Mouse (Mus musculus): ENCODE measurements around the gene Hmcn2. TPM values are rescaled to one million over a fixed set of nuclear protein-coding genes. Genes with fewer than 3 reads are reported as not detected.

The Hmcn2 gene
- total RNA-seq, 2 experiments from 2014 or later: 21.6 to 36.8 TPM

DNA sequence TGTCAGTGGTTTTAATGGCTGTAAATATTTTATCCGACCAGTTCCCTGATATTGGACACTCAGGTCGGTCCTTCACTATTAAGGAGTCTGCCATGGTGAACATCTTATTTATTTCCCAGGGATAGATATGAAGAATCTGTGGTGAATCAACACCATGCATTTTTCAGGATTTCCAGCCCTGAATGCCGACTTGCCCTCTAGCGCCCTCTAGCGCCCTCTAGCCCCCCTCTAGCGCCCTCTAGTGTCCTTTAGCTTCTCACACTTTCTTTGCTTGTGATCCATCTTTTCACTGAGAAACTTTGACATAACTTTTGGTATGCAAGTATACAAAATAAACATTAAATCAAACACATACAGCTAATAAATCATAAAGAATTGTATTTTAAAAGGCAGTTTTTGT is 22.8 kb upstream of the Hmcn2 start:
- Histone ChIP-seq H3K4me3 (no peak overlapping the region), H3K27ac (no peak overlapping the region)
- intact Hi-C loops (cut with DNase I): loop anchor here (2.0 to 5.0 kb wide), 2 partner anchors 91 to 267 kb away; no protein-coding TSS in a partner anchor
- peak; percentile 73 for DNase-seq
- no peak; the same call in none of the 2 replicates for TF ChIP-seq CTCF (IDR thresholded peaks at IDR 0.05)

DNA sequence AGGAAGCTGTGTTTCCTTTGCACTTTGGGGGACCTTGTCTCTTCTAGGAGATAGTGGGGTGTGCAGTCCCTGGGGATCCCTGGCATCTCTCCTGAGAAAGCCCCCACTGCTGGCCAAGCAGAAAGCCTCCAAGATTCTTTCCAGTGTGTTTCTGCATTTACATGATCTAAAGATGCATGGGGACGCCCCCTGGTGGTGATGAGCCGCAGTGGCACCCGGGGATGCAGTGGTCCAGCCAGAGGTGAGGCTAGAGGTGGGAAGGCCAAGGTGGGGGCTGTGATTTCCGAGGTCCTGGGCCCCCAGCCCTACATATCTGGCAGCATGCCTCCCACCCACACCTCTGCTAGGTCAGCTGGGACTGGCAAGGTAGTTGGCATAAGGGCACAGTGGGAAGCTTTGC is 19.2 kb upstream of the Hmcn2 start:
- H3K27ac ChIP-seq: no peak overlapping the region
- H3K4me3 ChIP-seq: no peak overlapping the region
- intact Hi-C loops (cut with DNase I): loop anchor here (5.0 kb wide), 1 partner anchor 87 kb away; no protein-coding TSS in a partner anchor
- TF ChIP-seq CTCF (IDR thresholded peaks at IDR 0.05): peak; percentile 97
- peak; percentile 83 for DNase-seq

DNA sequence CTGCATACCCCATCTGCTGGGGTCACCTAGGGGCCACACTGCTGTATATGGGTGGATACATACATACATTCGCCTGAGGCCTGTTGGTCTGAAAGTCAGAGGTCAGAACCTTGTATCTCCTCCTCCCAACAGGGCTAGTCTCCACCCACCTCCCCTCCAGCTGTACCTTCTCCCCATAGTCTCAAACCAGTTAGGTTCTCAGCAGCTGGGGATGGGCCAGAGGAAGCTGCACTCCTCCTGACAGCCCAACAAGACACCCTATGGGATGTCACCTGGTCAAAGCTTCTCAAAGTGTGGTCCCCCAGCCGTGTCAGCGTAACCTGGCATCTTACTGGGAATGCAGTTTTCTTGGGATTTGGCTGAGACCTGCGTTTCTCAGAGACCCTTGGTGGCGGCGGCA is 17.8 kb upstream of the Hmcn2 start:
- DNase-seq: no peak
- intact Hi-C loops (cut with DNase I): no loop called here
- no peak overlapping the region for H3K27ac ChIP-seq
- no peak for TF ChIP-seq CTCF (IDR thresholded peaks at IDR 0.05)
- H3K4me3 ChIP-seq: no peak overlapping the region

DNA sequence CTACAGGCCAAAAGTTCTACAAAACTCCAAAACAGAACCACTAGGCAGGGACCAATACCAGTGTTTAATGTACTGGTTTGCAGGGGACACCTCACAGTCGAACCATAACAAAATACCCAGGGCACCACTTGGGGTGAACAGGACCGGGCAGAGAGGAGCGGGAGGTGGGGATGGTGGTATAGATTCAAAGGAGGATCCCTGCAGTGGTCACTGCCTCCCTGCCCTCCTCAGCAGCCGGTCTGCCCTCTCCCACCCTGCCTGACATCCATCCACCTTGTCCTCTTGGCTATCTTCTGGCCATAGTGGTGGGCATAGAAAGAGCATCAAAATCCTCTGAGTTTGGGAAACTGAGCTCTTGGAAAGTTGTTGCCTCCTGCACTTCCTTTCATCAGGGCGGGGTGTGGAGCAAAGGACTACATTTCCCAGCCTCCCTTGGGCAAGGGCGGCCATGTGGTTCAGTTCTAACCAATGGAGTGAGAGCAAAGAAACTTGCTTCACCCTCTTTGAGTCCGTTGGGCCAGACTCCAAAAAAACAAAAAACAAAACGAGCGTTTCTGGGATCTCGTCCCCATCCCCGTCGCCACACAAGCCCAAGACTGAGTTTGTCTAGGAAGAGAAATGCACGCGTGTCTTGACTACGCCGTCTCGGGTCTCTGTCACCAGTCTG is 16.5 kb upstream of the Hmcn2 start:
- H3K4me3 ChIP-seq: peak overlapping the region; percentile 78
- peak overlapping the region; percentile 80 for H3K27ac ChIP-seq
- DNase-seq: peak; percentile 70
- intact Hi-C loops (cut with DNase I): no loop called here
- TF ChIP-seq CTCF (IDR thresholded peaks at IDR 0.05): no peak

DNA sequence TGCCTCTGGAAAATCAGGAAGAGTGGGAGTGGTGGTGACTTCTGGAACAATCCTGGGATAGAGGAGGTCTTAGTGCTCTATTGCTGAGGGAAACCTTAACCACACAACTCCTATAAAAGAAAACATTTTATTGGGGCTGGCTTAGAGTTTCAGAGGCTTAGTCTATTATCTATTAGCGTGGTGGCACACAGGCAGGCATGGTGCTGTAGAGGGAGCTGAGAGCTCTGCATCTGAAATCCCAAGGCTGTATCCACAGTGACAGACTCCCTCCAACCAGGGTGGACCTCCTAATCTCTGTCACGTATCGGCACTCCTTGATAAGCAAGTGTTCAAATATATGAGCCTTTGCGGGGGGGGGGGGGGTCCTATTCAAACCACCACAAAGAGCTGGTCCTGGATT is 15.4 kb upstream of the Hmcn2 start:
- TF ChIP-seq CTCF (IDR thresholded peaks at IDR 0.05): no peak
- DNase-seq: no peak
- intact Hi-C loops (cut with DNase I): no loop called here
- peak overlapping the region; percentile 80 for H3K27ac ChIP-seq
- H3K4me3 ChIP-seq: peak overlapping the region; percentile 78

DNA sequence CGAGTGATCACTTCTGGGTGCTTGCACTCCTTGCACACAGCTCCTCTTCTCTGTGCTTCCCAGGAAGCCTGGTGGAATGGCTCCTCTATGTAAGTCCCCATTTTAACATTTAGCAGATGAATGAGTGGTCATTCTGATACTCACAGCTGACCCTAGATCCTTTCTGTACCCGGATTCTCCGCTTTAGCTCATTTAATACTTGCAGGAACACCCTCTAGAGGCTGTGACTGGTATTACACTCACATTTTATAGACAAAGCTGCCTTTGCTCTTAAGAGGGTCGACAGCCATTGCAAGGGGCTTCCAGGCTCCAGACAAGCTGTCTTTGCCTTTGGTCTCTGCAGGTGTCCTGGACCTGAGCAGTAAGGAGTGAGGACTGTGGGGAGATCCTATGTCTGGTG is 14.9 kb upstream of the Hmcn2 start:
- Histone ChIP-seq H3K27ac (peak overlapping the region; percentile 40), H3K4me3 (peak overlapping the region; percentile 29; the same call in 1 of the 2 replicates)
- DNase-seq: no peak
- TF ChIP-seq CTCF (IDR thresholded peaks at IDR 0.05): peak; percentile 71
- intact Hi-C loops (cut with DNase I): no loop called here

DNA sequence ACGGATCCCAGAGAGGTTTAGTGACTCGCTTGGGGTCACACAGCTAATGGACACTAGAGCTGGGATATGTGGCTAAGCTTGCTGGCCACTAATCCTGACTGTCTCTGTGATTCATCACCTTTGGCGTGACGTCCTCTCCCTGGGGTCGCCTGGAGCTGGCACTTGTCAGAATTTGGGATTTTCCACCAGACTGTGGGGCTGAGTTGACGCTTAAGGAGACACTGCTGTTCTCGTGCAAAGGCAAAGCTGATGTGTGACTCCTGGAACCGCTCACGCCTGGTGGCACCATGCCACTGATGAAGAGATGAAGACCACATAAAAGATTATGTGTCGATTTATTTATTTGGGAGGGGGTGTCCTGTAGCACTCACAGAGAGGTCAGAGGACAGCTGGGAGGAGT is 14.2 kb upstream of the Hmcn2 start:
- Histone ChIP-seq H3K27ac (peak overlapping the region; percentile 20; the same call in 1 of the 2 replicates), H3K4me3 (no peak overlapping the region)
- TF ChIP-seq CTCF (IDR thresholded peaks at IDR 0.05): no peak
- intact Hi-C loops (cut with DNase I): no loop called here
- DNase-seq: peak; percentile 62

DNA sequence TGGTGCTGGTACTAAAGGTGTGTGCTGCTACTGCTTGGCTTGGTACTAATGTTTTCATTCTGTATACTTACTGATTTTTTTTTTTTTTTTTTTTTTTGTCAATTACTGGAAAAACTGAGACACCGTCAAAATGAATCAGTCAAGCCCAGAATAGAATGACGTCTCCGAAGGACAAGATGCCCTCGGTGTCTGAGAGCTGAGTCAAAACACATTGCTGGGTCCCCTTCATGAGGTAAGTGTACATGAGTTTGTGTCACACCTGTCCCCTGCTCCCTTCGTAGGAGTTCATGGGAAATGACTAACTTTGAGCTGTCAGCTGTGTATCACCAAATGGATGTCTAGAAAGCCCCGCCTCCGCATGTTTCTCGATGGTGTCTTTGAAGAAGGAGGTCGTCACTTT is 11.0 kb upstream of the Hmcn2 start:
- peak overlapping the region; percentile 54; the same call in 1 of the 2 replicates for H3K27ac ChIP-seq
- TF ChIP-seq CTCF (IDR thresholded peaks at IDR 0.05): no peak
- no peak overlapping the region for H3K4me3 ChIP-seq
- DNase-seq: no peak
- intact Hi-C loops (cut with DNase I): no loop called here

DNA sequence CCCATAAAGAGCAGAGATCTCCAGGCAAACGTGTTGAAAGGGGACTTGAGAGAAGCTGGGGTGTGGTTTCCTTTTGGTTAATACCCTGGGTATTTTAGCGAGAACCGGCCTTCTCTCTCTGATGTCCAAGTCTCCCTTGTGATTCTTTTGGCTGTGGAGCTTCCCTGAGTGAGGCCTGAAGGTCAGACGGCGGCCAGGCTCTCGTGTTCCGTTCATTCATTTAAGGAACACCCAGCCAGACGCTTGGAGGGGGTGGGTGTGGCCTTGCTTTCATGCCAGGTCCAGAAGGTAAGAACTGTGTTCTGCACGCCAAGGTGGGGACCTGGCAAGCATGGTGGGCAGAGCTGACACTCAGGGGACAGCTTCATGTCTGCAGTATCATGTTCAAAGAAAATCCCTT is 10.0 kb upstream of the Hmcn2 start:
- Histone ChIP-seq H3K27ac (peak overlapping the region; percentile 77), H3K4me3 (no peak overlapping the region)
- intact Hi-C loops (cut with DNase I): no loop called here
- no peak for TF ChIP-seq CTCF (IDR thresholded peaks at IDR 0.05)
- peak; percentile 77 for DNase-seq

DNA sequence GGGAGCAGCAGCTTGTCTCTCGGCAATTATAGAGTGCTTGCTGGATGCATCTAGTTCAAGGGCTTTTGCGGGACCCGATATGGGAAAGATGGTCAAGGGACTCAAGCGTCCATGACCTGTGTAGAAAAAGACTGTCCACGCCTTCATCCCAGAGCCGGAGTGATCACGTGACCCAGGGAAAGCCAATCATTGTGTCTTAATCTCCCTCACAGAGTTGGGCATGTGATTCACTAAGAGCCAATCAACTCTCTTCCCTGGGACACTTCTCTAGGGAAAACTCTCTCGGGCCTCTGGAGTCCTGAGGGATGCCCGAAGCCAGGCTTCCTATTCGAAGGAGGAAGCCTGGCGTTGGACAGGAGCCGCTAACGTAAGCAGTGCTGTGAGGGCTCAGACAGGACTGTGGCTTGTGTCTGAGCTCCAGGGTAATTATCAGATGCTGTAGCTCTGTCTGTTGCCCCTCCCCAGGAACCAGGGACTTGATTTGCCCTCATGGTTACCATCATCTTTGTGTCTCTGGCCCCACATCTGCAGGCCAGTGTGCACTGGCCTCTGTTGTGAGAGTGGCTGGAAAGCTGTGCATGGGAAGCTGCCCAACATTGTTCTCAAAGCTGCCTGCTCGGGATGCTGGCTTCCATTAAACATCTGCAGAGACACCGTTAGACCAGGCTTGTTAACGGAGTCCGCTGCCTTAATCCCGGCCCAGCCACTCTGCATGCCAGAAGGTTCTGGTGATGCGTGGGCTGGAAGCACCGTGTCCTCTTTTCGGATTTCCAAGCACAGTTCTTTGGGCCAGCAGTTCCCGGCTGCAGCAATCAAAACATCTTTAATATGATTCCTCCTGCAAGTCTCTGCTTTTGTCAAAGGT is 9.2 kb upstream of the Hmcn2 start:
- Histone ChIP-seq H3K27ac (peak overlapping the region; percentile 77), H3K4me3 (no peak overlapping the region)
- TF ChIP-seq CTCF (IDR thresholded peaks at IDR 0.05): no peak
- intact Hi-C loops (cut with DNase I): no loop called here
- DNase-seq: peak; percentile 67

DNA sequence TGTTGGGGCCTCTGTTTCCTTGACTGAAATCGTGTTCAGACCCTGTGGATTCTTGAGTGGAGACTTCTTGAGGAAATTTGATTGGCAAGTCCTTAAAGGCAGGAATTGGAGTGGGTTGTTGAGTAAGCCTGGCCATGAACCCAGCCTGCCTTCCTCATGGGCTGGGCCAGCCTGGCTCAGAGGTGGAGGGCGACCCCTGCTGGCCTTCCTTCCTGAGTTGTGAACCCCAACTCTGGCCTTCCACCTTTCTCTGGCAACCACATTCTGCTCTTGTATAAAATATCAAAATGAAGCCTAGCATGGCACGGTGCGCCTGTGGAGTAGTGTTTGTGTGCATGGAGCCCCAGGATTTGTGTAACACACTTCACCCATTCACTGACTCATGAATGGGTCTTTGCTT is 8.5 kb upstream of the Hmcn2 start:
- peak; percentile 76 for DNase-seq

DNA sequence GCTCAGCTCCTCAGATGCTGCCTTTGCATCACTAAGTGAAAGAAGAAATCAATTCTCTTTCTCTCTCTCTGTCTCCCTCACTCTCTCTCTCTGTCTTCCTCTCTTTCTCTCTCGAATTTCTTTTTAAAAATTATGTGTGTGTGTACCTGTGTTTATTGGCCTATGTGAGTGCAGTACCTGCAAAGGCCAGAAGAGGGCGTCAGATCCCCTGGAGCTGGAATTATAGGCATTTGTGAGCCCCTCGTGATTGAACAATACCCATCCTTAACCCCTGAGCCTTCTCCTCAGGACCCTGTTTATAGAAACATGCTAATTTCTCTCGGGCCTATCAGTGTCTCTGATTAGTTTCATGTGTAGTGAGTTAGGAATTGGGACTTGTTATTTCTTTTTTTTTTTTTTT is 6.0 kb upstream of the Hmcn2 start:
- TF ChIP-seq CTCF (IDR thresholded peaks at IDR 0.05): peak; percentile 37; the same call in 1 of the 2 replicates
- intact Hi-C loops (cut with DNase I): no loop called here
- no peak overlapping the region for H3K4me3 ChIP-seq
- DNase-seq: no peak
- H3K27ac ChIP-seq: no peak overlapping the region

More for the DNA sequence above, 8.5 kb upstream of the Hmcn2 start:
- intact Hi-C loops (cut with DNase I): no loop called here
- H3K4me3 ChIP-seq: no peak overlapping the region
- TF ChIP-seq CTCF (IDR thresholded peaks at IDR 0.05): peak; percentile 63
- peak overlapping the region; percentile 77 for H3K27ac ChIP-seq

DNA sequence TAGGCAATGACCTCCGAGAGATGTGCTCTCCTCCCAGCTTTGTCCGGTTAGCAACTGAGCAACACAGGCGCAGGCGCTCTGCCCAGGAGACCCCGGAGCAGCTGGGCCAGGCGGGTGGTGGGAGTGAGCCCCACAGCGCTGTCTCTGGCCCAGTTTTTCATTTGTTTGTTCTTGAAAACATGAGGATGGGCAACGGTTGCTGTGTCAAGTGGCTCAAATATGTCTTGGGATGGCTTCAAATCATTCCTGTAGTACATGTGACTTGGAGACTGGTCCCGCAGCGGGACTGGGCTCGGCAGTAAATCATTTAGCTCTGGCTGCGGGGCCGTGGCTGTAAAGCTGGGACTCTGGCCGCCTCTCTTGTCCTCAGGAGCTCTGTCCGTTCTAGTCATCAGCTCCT is 4.7 kb upstream of the Hmcn2 start:
- TF ChIP-seq CTCF (IDR thresholded peaks at IDR 0.05): no peak
- peak overlapping the region; percentile 34 for H3K4me3 ChIP-seq
- intact Hi-C loops (cut with DNase I): no loop called here
- peak overlapping the region; percentile 68 for H3K27ac ChIP-seq
- DNase-seq: peak; percentile 73
